Mouse (Mus musculus) liver, embryonic 15.5 days (tissue): Measurements from ENCODE around the gene Taar3. TPM values are rescaled to one million over a fixed set of nuclear protein-coding genes. Genes with fewer than 3 reads are reported as not detected.

ENCODE experiments used
- polyA plus RNA-seq: library from polyadenylated mRNA; unstranded; fragments of >200 nt; fragmentation: Nextera tagmentation; extraction: Ambion mirVana; gene quantifications from 2 replicates; pipeline ENCODE4 v1.2.1, GENCODE M21; 2015

The Taar3 gene
- polyA plus RNA-seq, 1 experiment from 2014 or later = not detected

Other genes starting within 250 kb of the Taar3 start
- 118 and 126 TPM in 2 replicates for gene Rps12, start 162.3 kb upstream of the Taar3 start, polyA plus RNA-seq
- gene Slc18b1, start 152.6 kb upstream of the Taar3 start, polyA plus RNA-seq = 1.4 and 1.7 TPM in 2 replicates
- 3.4 and 6.1 TPM in 2 replicates for gene Vnn3, start 98.1 kb upstream of the Taar3 start, polyA plus RNA-seq
- gene Vnn1, start 54.9 kb upstream of the Taar3 start, polyA plus RNA-seq = 2.1 and 2.3 TPM in 2 replicates
- not detected in 2 replicates for gene Taar1, start 29.2 kb upstream of the Taar3 start, polyA plus RNA-seq
- gene Taar2, start 11.0 kb upstream of the Taar3 start, polyA plus RNA-seq = not detected in 2 replicates
- gene Taar4, start 10.9 kb downstream of the Taar3 start, polyA plus RNA-seq = not detected in 2 replicates
- gene Taar5, start 21.1 kb downstream of the Taar3 start, polyA plus RNA-seq = not detected in 2 replicates
- not detected in 2 replicates for gene Taar6, start 36.1 kb downstream of the Taar3 start, polyA plus RNA-seq
- gene Taar7a, start 43.9 kb downstream of the Taar3 start, polyA plus RNA-seq = not detected in 2 replicates
- not detected in 2 replicates for gene Taar7b, start 50.4 kb downstream of the Taar3 start, polyA plus RNA-seq
- not detected in 2 replicates for gene Taar7d, start 77.7 kb downstream of the Taar3 start, polyA plus RNA-seq
- not detected in 2 replicates for gene Taar7e, start 88.1 kb downstream of the Taar3 start, polyA plus RNA-seq
- gene Taar7f, start 100.0 kb downstream of the Taar3 start, polyA plus RNA-seq = not detected in 2 replicates
- gene Taar8a, start 126.9 kb downstream of the Taar3 start, polyA plus RNA-seq = not detected in 2 replicates
- not detected in 2 replicates for gene Taar8b, start 142.7 kb downstream of the Taar3 start, polyA plus RNA-seq
- gene Taar8c, start 152.4 kb downstream of the Taar3 start, polyA plus RNA-seq = not detected in 2 replicates
- gene Taar9, start 160.0 kb downstream of the Taar3 start, polyA plus RNA-seq = not detected in 2 replicates
- gene Stx7, start 199.7 kb downstream of the Taar3 start, polyA plus RNA-seq = 23.4 and 30.1 TPM in 2 replicates